Mouse (Mus musculus): ENCODE results near the gene Dock9. TPM values are rescaled to one million over a fixed set of nuclear protein-coding genes. Genes with fewer than 3 reads are reported as not detected.

Gene Dock9
- polyA plus RNA-seq (2015; fragmentation: Nextera tagmentation; extraction: Ambion mirVana), result 11.1 TPM in 2 replicates

DNA sequence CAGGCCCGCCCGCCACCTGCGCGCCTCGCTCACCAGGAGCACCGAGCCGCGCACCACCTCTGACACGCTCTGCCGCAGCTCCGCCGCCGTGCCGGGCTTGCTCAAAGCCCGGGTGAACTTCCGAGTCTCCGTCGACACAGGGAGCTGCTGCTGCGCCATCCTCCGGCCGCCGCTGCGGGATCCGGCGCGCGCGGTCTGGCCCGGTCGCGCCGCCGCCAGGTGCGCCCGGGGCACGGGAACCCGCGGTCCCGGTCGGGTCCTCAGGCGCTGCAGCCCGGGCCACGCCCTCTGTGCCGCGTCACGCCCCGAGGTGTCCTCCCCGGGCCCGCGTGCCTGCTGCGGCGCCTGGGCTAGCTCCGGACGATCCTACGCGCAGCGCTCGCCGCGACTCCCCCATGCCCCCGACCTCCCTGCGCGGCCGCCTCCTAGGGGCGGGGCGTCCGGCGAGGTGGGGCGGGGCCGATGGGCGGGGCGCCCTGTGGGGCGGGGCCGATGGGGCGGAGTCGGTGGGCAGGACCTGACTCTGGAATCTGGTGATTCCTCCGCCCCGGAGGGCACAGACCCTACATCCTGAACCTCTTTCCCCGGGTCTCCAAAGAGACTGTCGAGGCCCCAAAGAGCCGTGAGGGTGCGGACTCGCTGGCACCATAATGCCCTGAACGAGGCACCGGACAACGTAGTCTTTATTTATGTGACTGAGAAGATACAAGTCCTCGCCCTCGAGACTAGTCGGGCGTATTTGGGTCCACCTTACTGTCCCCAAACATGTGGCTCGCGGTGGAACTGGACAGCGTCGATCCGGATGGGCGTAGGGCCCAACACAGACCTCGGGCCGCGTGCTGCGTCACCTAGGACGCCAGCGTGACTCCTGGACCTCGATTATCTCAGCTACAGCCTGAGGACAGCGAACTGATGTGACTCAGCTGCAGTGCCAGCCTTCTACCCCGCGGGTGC, at the start of gene Dock9:
Dock9 (minus strand) TSS at position 381 of the 954 bp plus-strand sequence.
- TF ChIP-seq CTCF (IDR thresholded peaks at IDR 0.05; ENCODE audit: low read depth), result no peak
- Histone ChIP-seq H3K9ac (ENCODE audit: low read depth, low read length) (peak within 1 kb of the TSS; percentile 72), H3K27ac (peak within 1 kb of the TSS; percentile 85), H3K9me3 (replicated peaks; ENCODE audit: low read length) (no peaks in the 10 kb centered on the region), H3K4me1 (replicated peaks; ENCODE audit: insufficient read depth, low read length) (0 out of 2 replicates have a peak, but pooled peaks cover 9% of the 10 kb centered on the region), H3K4me3 (replicated peaks; ENCODE audit: low read depth, low read length) (peak within 1 kb of the TSS; percentile 72), H3K36me3 (ENCODE audit: insufficient read depth, low read length) (no peaks in the 10 kb centered on the region), H3K27me3 (ENCODE audit: insufficient read depth, low read length) (no peaks in the 10 kb centered on the region), H3K4me2 (ENCODE audit: low read length) (peak within 1 kb of the TSS; percentile 82)
- ATAC-seq (replicated peaks; ENCODE audit: low FRiP score, low read depth) (peak; percentile 94), DNase-seq (ENCODE audit: low spot score) (peak; percentile 87)
- under 1% methylated on average over 91 of the region's 106 CpGs for WGBS

DNA sequence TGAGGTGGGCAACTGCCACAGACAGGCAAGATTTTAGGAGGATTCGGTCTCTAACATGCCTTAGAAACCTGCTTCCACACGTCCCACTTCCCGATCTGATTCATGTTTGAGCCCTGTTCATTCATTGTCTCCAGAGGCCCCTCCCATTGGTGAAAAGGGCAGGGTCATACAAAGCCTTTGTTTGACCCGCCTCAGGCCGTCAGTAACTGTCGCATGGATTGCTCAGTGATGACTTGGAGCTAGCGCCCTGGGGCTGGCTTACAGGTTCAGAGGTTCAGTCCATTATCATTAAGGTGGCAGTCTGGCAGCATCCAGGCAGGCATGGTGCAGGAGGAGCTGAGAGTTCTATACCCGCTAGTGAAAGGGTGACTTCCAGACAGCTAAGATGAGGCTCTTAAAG, 46.8 kb upstream of the Dock9 start:
- H3K9me3 ChIP-seq (replicated peaks; ENCODE audit: low read length), result no peaks in the 10 kb centered on the region
- TF ChIP-seq CTCF (IDR thresholded peaks at IDR 0.05; ENCODE audit: low read depth), result no peak
- DNase-seq (ENCODE audit: low spot score) (no peak), ATAC-seq (replicated peaks; ENCODE audit: low FRiP score, low read depth) (no peak)
- 75% methylated on average over 8 of the region's 8 CpGs for whole genome bisulfite sequencing
- no peak overlapping the region for H3K4me3 ChIP-seq (replicated peaks; ENCODE audit: low read depth, low read length)
- H3K36me3 ChIP-seq (ENCODE audit: insufficient read depth, low read length), result no peaks in the 10 kb centered on the region
- H3K4me2 ChIP-seq (ENCODE audit: low read length), result no peak overlapping the region
- no peaks in the 10 kb centered on the region for H3K27me3 ChIP-seq (ENCODE audit: insufficient read depth, low read length)
- H3K9ac ChIP-seq (ENCODE audit: low read depth, low read length), result no peak overlapping the region
- H3K27ac ChIP-seq, result no peak overlapping the region
- no peaks in the 10 kb centered on the region for H3K4me1 ChIP-seq (replicated peaks; ENCODE audit: insufficient read depth, low read length)

DNA sequence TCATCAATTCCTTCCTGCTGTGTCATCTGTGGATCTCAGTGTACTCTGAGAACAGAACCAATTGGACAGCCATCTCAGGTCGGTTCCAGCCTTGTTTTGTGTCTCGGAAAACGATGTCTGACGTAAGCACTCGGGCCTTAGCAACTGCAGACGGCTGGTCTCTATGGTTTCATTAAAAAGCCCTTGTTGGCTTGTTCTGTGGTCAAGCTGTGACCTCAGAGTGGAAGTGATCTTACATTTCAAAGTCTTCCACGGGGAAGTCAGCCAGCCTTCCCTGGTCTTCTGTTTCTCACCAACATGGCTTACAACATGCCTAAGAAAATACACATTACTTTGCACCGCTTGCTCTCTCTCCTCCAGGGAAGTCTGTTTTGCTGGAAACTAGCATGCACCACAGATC, 42.6 kb upstream of the Dock9 start:
- ATAC-seq (replicated peaks; ENCODE audit: low FRiP score, low read depth), result no peak
- WGBS, result 91% methylated on average over 8 of the region's 8 CpGs

DNA sequence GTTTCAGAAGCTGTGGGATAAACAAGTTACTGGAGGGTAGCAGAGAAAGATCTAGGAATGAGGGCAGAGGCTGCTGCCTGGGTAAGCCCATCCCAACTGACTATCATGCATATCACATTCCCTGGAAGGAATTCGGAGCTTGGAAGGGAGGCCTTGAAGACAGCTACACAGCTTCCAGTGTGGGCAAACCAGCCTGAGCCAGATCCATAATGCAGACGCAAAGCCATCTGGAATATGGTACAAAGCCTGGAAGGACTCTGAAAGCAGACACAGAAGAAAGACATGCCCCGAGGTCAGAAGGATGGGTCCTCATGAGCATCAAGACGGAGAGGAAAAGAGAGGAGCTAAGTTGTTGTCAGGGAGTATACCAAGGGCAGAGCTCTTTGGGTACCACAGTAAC, 40.5 kb upstream of the Dock9 start:
- WGBS, result 87% methylated on average over 4 of the region's 4 CpGs
- H3K27ac ChIP-seq, result no peak overlapping the region
- H3K36me3 ChIP-seq (ENCODE audit: insufficient read depth, low read length), result no peaks in the 10 kb centered on the region
- H3K9ac ChIP-seq (ENCODE audit: low read depth, low read length), result no peak overlapping the region
- DNase-seq (ENCODE audit: low spot score), result no peak
- no peak overlapping the region for H3K4me2 ChIP-seq (ENCODE audit: low read length)
- ATAC-seq (replicated peaks; ENCODE audit: low FRiP score, low read depth), result no peak
- no peaks in the 10 kb centered on the region for H3K9me3 ChIP-seq (replicated peaks; ENCODE audit: low read length)
- H3K4me3 ChIP-seq (replicated peaks; ENCODE audit: low read depth, low read length), result no peak overlapping the region
- TF ChIP-seq CTCF (IDR thresholded peaks at IDR 0.05; ENCODE audit: low read depth), result no peak
- H3K4me1 ChIP-seq (replicated peaks; ENCODE audit: insufficient read depth, low read length), result no peaks in the 10 kb centered on the region
- no peaks in the 10 kb centered on the region for H3K27me3 ChIP-seq (ENCODE audit: insufficient read depth, low read length)

More for the DNA sequence above, 42.6 kb upstream of the Dock9 start:
- TF ChIP-seq CTCF (IDR thresholded peaks at IDR 0.05; ENCODE audit: low read depth), result no peak
- no peaks in the 10 kb centered on the region for H3K36me3 ChIP-seq (ENCODE audit: insufficient read depth, low read length)
- H3K27ac ChIP-seq, result no peak overlapping the region
- H3K4me2 ChIP-seq (ENCODE audit: low read length), result no peak overlapping the region
- H3K27me3 ChIP-seq (ENCODE audit: insufficient read depth, low read length), result no peaks in the 10 kb centered on the region
- no peaks in the 10 kb centered on the region for H3K4me1 ChIP-seq (replicated peaks; ENCODE audit: insufficient read depth, low read length)
- no peaks in the 10 kb centered on the region for H3K9me3 ChIP-seq (replicated peaks; ENCODE audit: low read length)
- H3K9ac ChIP-seq (ENCODE audit: low read depth, low read length), result no peak overlapping the region
- no peak overlapping the region for H3K4me3 ChIP-seq (replicated peaks; ENCODE audit: low read depth, low read length)
- no peak for DNase-seq (ENCODE audit: low spot score)

DNA sequence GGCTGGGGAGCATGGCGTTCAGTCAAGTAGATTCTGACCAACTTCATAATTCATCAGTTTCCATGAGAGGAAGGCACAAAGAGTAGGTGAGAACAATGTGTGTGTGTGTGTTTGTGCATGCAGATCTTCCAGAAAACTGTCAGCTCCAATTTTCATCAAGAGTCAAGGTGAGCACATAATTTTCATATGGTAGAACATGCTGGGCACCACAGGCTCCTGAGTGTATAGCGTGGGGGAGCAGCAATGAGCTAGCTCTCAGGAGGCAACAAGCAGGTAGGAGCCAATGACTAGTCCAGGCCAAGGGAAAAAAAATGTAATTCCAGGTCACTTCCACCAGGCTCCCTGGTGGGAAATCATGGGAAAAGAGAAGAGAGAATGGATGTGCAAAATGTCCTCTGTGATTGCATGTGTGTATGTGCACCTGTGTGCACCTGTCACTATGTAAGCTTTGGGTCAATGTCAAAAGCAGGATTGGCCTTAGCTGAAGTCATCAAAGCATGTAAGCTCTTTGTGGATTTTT, 35.4 kb upstream of the Dock9 start:
- no peaks in the 10 kb centered on the region for H3K9me3 ChIP-seq (replicated peaks; ENCODE audit: low read length)
- H3K9ac ChIP-seq (ENCODE audit: low read depth, low read length), result no peak overlapping the region
- no peaks in the 10 kb centered on the region for H3K27me3 ChIP-seq (ENCODE audit: insufficient read depth, low read length)
- no peak for ATAC-seq (replicated peaks; ENCODE audit: low FRiP score, low read depth)
- H3K36me3 ChIP-seq (ENCODE audit: insufficient read depth, low read length), result no peaks in the 10 kb centered on the region
- WGBS, result 79% methylated on average over 2 of the region's 2 CpGs
- H3K4me3 ChIP-seq (replicated peaks; ENCODE audit: low read depth, low read length), result no peak overlapping the region
- TF ChIP-seq CTCF (IDR thresholded peaks at IDR 0.05; ENCODE audit: low read depth), result no peak
- no peak overlapping the region for H3K27ac ChIP-seq
- H3K4me2 ChIP-seq (ENCODE audit: low read length), result no peak overlapping the region
- DNase-seq (ENCODE audit: low spot score), result no peak
- H3K4me1 ChIP-seq (replicated peaks; ENCODE audit: insufficient read depth, low read length), result no peaks in the 10 kb centered on the region

DNA sequence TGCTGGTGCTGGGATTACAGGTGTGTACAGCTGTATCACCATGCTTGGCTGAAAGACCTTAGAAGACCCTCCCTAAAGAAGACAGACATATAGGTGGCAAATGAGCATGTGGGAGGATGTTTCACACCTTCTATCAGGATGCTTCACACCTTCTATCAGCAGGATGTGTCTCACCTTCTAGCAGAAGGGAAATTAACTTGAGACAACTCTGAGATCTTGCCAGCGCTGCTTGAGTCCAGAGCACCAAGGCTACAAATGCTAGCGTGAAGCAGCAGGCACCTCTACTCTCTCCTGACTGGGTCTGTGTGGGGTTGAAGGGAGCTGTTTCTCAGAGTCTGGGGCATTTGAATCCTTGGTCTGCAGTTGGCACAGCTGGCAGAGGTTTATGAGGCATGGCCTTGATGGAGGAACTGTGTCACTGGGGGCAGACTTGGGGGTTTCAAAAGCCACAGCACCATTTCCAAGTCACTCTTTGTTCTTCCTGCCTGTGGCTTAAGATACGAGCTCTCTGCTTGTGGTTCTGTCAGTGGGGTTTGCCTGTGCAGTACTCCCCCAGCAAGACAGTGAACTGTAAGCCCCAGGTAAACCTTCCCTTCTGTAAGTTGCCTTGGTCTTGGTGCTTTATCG, 32.3 kb upstream of the Dock9 start:
- WGBS, result 74% methylated on average over 4 of the region's 4 CpGs
- Histone ChIP-seq H3K9me3 (replicated peaks; ENCODE audit: low read length) (no peaks in the 10 kb centered on the region), H3K36me3 (ENCODE audit: insufficient read depth, low read length) (no peaks in the 10 kb centered on the region), H3K27ac (no peak overlapping the region), H3K4me1 (replicated peaks; ENCODE audit: insufficient read depth, low read length) (peaks cover under 1% of the 10 kb centered on the region), H3K4me2 (ENCODE audit: low read length) (no peak overlapping the region), H3K27me3 (ENCODE audit: insufficient read depth, low read length) (no peaks in the 10 kb centered on the region), H3K9ac (ENCODE audit: low read depth, low read length) (no peak overlapping the region), H3K4me3 (replicated peaks; ENCODE audit: low read depth, low read length) (no peak overlapping the region)
- DNase-seq (ENCODE audit: low spot score) (peak; percentile 16), ATAC-seq (replicated peaks; ENCODE audit: low FRiP score, low read depth) (no peak)
- no peak for TF ChIP-seq CTCF (IDR thresholded peaks at IDR 0.05; ENCODE audit: low read depth)

All from kidney, postnatal 0 days (tissue).